Comparison of ENCODE assay signal across 22 mouse cellular contexts in genomic region chr2:58432211-58432610, GRCm38 (mm10). TPM values are rescaled to one million over a fixed set of nuclear protein-coding genes. Genes with fewer than 3 reads are reported as not detected.
DNase-seq lines count a peak whose midpoint lies in the region; TF ChIP-seq lines count a peak whose summit lies in the region.
"Had no signal": no experiment of that assay in that cellular context is flagged by ENCODE, and none has a peak within 500 bp of the region (broad histone marks: within the 10 kb centered on the region; RNA-seq: fewer than 3 reads in every experiment).

No protein-coding gene starts in this region.

- intact Hi-C loops in left cerebral cortex, postnatal 36 days (cut with DNase I): loop anchor here (5.0 kb wide), 1 partner anchor 75 kb away; the partner anchor contains the start of gene Acvr1c

- DNase-seq in brain, adult 2 months (ENCODE audit: low read depth, low spot score): peak; percentile 89
- peak; percentile 70 for DNase-seq in brain, embryonic 14.5 days (ENCODE audit: low read depth)
- peak; percentile 60 to 72 for DNase-seq in layer of hippocampus, adult 8-10 months (ENCODE audit: low spot score in 2 of 2)
- DNase-seq in left cerebral cortex, postnatal 36 days (ENCODE audit: low spot score in 2 of 2): peak; percentile 72 to 83
- DNase-seq in adipocyte (ENCODE audit: low spot score): no peak
- DNase-seq in spleen, postnatal 36 days (ENCODE audit: low spot score in 2 of 2): no peak
- DNase-seq in testis, postnatal 10 days (ENCODE audit: low spot score): no peak
- DNase-seq: cerebellum, adult 2 months; kidney, adult 18-20 months; lung, adult 2 months; thymus, adult 2 months had no signal

- no peak for TF ChIP-seq POLR2A in brain, embryonic 14.5 days (IDR thresholded peaks at IDR 0.05; ENCODE audit: borderline replicate concordance, extremely low read depth, insufficient read depth, insufficient read length, poor library complexity, severe bottlenecking)

- TF ChIP-seq CTCF in brain, embryonic 14.5 days (IDR thresholded peaks at IDR 0.05; ENCODE audit: borderline replicate concordance, extremely low read depth, insufficient read depth, insufficient read length): no peak

RNA-seq across cellular contexts. Expression of gene Gm17409, which starts 37.7 kb away (rescaled TPM):
- not detected in 2 replicates for polyA plus RNA-seq in brain, embryonic 14.5 days (2012; rRNA removed)
- not detected for total RNA-seq in layer of hippocampus, adult 8-10 months (2022)
- total RNA-seq in left cerebral cortex, postnatal 36 days (2021): not detected
- total RNA-seq: adrenal gland, postnatal 4 days; gastrocnemius, postnatal 4 days; megakaryocyte progenitor cell, adult 5-6 weeks had no signal
- polyA plus RNA-seq: activated CD4-positive, CD25-positive, alpha-beta regulatory T cell, adult 4 months; cerebellum, adult 2 months; erythroblast, embryonic 14.5 days; heart, embryonic 14.5 days; hindbrain, embryonic 12.5 days; large intestine, adult 2 months; limb, embryonic 15.5 days; lung, adult 2 months; midbrain, embryonic 15.5 days; neural tube, embryonic 11.5 days; thymus, adult 2 months had no signal

Comparison
In these comparisons a context has a peak if more than half of its experiments do, and no peak if none do; other contexts are left out.
1. DNase-seq: peak in brain, adult 2 months (single experiment), brain, embryonic 14.5 days (single experiment), layer of hippocampus, adult 8-10 months (2 of 2) and left cerebral cortex, postnatal 36 days (2 of 2); none in adipocyte (single experiment), spleen, postnatal 36 days (0 of 2) and testis, postnatal 10 days (single experiment).